Mouse (Mus musculus) liver, embryonic 13.5 days (tissue): ENCODE measurements around the gene Mcam. TPM values are rescaled to one million over a fixed set of nuclear protein-coding genes. Genes with fewer than 3 reads are reported as not detected.
"Not testable (repeated sequence)": the region's sequence is repeated elsewhere in the genome, so short reads cannot be mapped to it uniquely, and the experiment has no call there.

Experiments
- ATAC-seq: fragments of 200-750 bp; cut with Nextera tagmentation; 2 replicates; pipeline ENCODE4 v1.8.0; 2017; ENCODE audit warnings: low read depth, mild to moderate bottlenecking, moderate number of reproducible peaks, moderate library complexity
- DNase-seq: peaks from one replicate; pipeline ENCODE4 v3.0.0; 2022
- H3K27ac ChIP-seq: fragments of 300-500 bp; sonication (generic); 2 replicates; pipeline ENCODE4 v1.5.1; 2015; ENCODE audit warnings: moderate library complexity, mild to moderate bottlenecking, inconsistent platforms
- H3K27me3 ChIP-seq: fragments of 300-500 bp; sonication (generic); 2 replicates; pipeline ENCODE4 v1.6.1; 2015; ENCODE audit warnings: mild to moderate bottlenecking, inconsistent platforms
- H3K36me3 ChIP-seq: fragments of 300-500 bp; sonication (generic); 2 replicates; pipeline ENCODE4 v1.6.1; 2015; ENCODE audit warnings: mild to moderate bottlenecking, inconsistent platforms
- H3K4me1 ChIP-seq: fragments of 300-500 bp; sonication (generic); replicated peaks from 2 replicates; pipeline ENCODE4 v1.6.1; 2015; ENCODE audit warnings: inconsistent platforms
- H3K4me2 ChIP-seq: fragments of 300-500 bp; sonication (generic); 2 replicates; pipeline ENCODE4 v1.6.1; 2015; ENCODE audit warnings: inconsistent platforms, mild to moderate bottlenecking, moderate library complexity
- H3K4me3 ChIP-seq: fragments of 300-500 bp; sonication (generic); replicated peaks from 2 replicates; pipeline ENCODE4 v1.5.1; 2015; ENCODE audit warnings: mild to moderate bottlenecking, inconsistent platforms
- H3K9ac ChIP-seq: fragments of 300-500 bp; sonication (generic); 2 replicates; pipeline ENCODE4 v1.6.1; 2015; ENCODE audit warnings: mild to moderate bottlenecking, inconsistent platforms
- H3K9me3 ChIP-seq: fragments of 300-500 bp; sonication (generic); replicated peaks from 2 replicates; pipeline ENCODE4 v1.6.1; 2016; ENCODE audit warnings: inconsistent platforms
- WGBS: fragments of 180-500 bp; shearing (Covaris S2); methylation state at CpG from one replicate; pipeline ENCODE4 v1.1.7; 2015; ENCODE audit not compliant: insufficient replicate concordance; 5-methylcytosine and 5-hydroxymethylcytosine counted together
- polyA plus RNA-seq: library from polyadenylated mRNA; unstranded; fragments of >200 nt; fragmentation: Nextera tagmentation; extraction: Ambion mirVana; gene quantifications from 2 replicates; pipeline ENCODE4 v1.2.1, GENCODE M21; 2015

Gene Mcam
- polyA plus RNA-seq, 1 experiment from 2014 or later: 3.7 TPM

DNA sequence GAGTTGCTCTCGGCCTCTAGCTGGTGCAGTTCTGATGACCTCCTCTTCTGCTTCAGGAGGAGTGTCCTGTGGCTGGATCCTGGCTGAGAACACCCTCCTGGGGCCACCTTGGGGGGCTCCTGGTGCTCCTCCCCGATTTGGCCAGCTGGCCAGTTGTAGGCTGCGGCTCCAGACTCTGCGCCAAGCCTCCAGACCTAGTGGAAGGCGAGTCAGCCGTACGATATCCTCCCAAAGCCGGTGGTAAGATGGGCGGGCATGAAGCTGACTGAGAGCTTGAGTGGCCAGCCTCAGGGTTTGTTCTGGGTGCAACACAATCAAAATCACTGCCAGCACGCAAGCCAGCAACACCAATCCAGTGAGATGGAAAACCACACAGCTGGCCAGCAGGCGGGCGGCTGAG, 22.4 kb upstream of the Mcam start:
- peaks cover 62% of the 10 kb centered on the region for H3K4me1 ChIP-seq

GRCm38 (mm10) chr9:44113105-44113789, 21.0 kb upstream of the Mcam start, which contains the start of the genes Gm49380 and Rnf26:
Gene Gm49380, minus strand, starts transcription at chr9:44113500.
Gene Rnf26, minus strand, starts transcription at chr9:44113517.
- no peaks in the 10 kb centered on the region for H3K27me3 ChIP-seq

More for the DNA sequence above, 22.4 kb upstream of the Mcam start:
- Histone ChIP-seq H3K4me3 (peak overlapping the region; percentile 83), H3K36me3 (peaks cover 36% of the 10 kb centered on the region), H3K9ac (peak overlapping the region; percentile 89), H3K4me2 (peak overlapping the region; percentile 72)
- H3K27ac ChIP-seq, ATAC-seq, H3K27me3 ChIP-seq, H3K9me3 ChIP-seq, DNase-seq: not testable (repeated sequence)
- 72% methylated on average over 9 of the region's 12 CpGs for WGBS

GRCm38 (mm10) chr9:44114453-44114852, 19.8 kb upstream of the Mcam start:
- Histone ChIP-seq H3K27ac (0 out of 2 replicates have a peak overlapping the region, but pooled peaks have one; percentile 1), H3K27me3 (no peaks in the 10 kb centered on the region), H3K36me3 (peaks cover 14% of the 10 kb centered on the region), H3K4me2 (no peak overlapping the region), H3K9ac (no peak overlapping the region), H3K9me3 (no peaks in the 10 kb centered on the region), H3K4me3 (no peak overlapping the region), H3K4me1 (peaks cover 37% of the 10 kb centered on the region)
- WGBS: 67% methylated on average over 2 of the region's 2 CpGs
- DNase-seq (no peak), ATAC-seq (no peak)

More at GRCm38 (mm10) chr9:44113105-44113789, 21.0 kb upstream of the Mcam start, which contains the start of the genes Gm49380 and Rnf26:
- H3K36me3 ChIP-seq: peaks cover 23% of the 10 kb centered on the region
- ATAC-seq: peak; percentile 92
- H3K27ac ChIP-seq: peak within 1 kb of the TSS; percentile 81
- peak within 1 kb of the TSS; percentile 89 for H3K9ac ChIP-seq
- no peaks in the 10 kb centered on the region for H3K9me3 ChIP-seq
- H3K4me1 ChIP-seq: peaks cover 49% of the 10 kb centered on the region
- under 1% methylated on average over 51 of the region's 51 CpGs for WGBS
- peak within 1 kb of the TSS; percentile 72 for H3K4me2 ChIP-seq
- peak; percentile 94 for DNase-seq
- H3K4me3 ChIP-seq: peak within 1 kb of the TSS; percentile 83

DNA sequence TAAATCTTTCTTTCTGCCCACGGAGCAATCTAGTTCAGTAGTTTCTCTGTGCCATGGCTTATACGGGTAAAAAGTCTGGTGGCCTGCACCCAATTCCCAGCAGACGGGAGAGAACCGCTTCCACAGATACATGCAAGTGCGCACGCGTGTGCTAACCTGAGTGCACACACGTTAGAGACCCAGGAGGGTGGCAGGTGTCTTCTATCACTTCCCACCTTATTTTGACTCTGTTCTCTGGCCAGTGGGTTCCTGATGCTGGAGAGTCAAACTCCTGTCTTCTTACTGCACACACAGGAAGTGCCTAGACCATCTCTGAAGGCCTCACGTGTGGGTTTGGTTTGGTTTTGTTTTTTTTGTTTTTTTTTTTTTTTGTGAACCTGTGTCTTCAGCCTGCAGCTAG, 18.7 kb upstream of the Mcam start:
- Histone ChIP-seq H3K4me3 (no peak overlapping the region), H3K4me2 (no peak overlapping the region), H3K27me3 (no peaks in the 10 kb centered on the region), H3K36me3 (peaks cover 3% of the 10 kb centered on the region), H3K9me3 (no peaks in the 10 kb centered on the region), H3K4me1 (peaks cover 25% of the 10 kb centered on the region), H3K27ac (0 out of 2 replicates have a peak overlapping the region, but pooled peaks have one; percentile 19), H3K9ac (no peak overlapping the region)
- WGBS: 80% methylated on average over 9 of the region's 9 CpGs
- no peak for ATAC-seq
- DNase-seq: no peak

GRCm38 (mm10) chr9:44116182-44116581, 18.1 kb upstream of the Mcam start:
- ATAC-seq (no peak), DNase-seq (no peak)
- Histone ChIP-seq H3K9me3 (no peaks in the 10 kb centered on the region), H3K27ac (no peak overlapping the region), H3K4me1 (peaks cover 21% of the 10 kb centered on the region), H3K4me3 (no peak overlapping the region), H3K27me3 (no peaks in the 10 kb centered on the region), H3K4me2 (no peak overlapping the region), H3K36me3 (no peaks in the 10 kb centered on the region), H3K9ac (no peak overlapping the region)
- WGBS: 61% methylated on average over 4 of the region's 4 CpGs

GRCm38 (mm10) chr9:44119011-44119410, 15.3 kb upstream of the Mcam start:
- Histone ChIP-seq H3K27me3 (no peaks in the 10 kb centered on the region), H3K36me3 (no peaks in the 10 kb centered on the region), H3K4me1 (peaks cover 9% of the 10 kb centered on the region), H3K4me3 (no peak overlapping the region), H3K9me3 (no peaks in the 10 kb centered on the region), H3K4me2 (no peak overlapping the region), H3K9ac (no peak overlapping the region), H3K27ac (no peak overlapping the region)
- 43% methylated on average over 5 of the region's 5 CpGs for WGBS
- no peak for DNase-seq
- ATAC-seq: no peak

DNA sequence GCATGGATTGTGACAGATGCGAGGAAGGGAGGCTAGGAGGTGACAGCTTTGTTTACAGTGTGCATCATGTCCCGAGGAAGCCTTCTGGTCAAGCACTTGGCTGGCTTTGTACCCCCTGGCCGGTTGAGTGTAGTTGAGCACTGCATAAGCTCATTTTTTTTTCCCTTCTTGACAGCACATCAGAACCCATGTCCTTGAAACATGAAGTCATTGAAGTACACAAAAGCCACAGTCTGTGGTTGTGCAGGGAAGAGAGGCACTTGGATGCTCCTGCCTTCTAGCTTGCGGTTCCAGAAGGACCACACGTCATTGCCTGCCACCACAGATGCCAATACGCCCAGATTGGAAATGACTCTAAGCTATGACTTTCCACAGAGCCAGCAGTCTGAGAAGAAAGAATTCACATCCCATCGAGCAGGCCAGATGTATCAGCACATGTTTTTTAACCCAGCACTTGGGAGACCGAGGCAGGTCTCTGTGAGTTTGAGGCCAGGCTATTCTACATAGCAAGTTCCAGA, 14.3 kb upstream of the Mcam start:
- Histone ChIP-seq H3K9me3 (no peaks in the 10 kb centered on the region), H3K4me3 (no peak overlapping the region), H3K4me1 (no peaks in the 10 kb centered on the region), H3K9ac (no peak overlapping the region), H3K36me3 (no peaks in the 10 kb centered on the region), H3K27me3 (no peaks in the 10 kb centered on the region), H3K27ac (no peak overlapping the region), H3K4me2 (no peak overlapping the region)
- WGBS: 60% methylated on average over 8 of the region's 8 CpGs
- DNase-seq (no peak), ATAC-seq (no peak)

DNA sequence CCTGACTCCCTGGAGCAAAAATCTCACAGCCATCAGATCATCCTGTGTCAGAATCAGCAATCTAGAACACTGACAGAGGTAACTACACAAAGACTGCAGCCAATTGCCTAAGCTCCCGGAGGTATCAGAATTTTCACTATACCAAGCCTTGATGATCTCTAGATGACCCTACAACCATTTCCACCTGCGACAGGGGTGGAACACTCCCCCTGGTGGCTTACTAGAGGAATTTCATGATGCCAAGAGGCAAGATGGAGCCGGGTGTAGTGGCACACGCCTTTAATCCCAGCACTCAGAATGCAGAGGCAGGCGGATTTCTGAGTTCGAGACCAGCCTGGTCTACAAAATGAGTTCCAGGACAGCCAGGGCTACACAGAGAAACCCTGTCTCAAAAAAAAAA, 10.0 kb upstream of the Mcam start:
- Histone ChIP-seq H3K36me3 (no peaks in the 10 kb centered on the region), H3K4me2 (no peak overlapping the region), H3K9me3 (no peaks in the 10 kb centered on the region), H3K27ac (no peak overlapping the region), H3K4me3 (no peak overlapping the region), H3K4me1 (peaks cover 7% of the 10 kb centered on the region), H3K9ac (no peak overlapping the region), H3K27me3 (peaks cover 16% of the 10 kb centered on the region)
- no peak for DNase-seq
- 54% methylated on average over 6 of the region's 6 CpGs for WGBS
- ATAC-seq: no peak

DNA sequence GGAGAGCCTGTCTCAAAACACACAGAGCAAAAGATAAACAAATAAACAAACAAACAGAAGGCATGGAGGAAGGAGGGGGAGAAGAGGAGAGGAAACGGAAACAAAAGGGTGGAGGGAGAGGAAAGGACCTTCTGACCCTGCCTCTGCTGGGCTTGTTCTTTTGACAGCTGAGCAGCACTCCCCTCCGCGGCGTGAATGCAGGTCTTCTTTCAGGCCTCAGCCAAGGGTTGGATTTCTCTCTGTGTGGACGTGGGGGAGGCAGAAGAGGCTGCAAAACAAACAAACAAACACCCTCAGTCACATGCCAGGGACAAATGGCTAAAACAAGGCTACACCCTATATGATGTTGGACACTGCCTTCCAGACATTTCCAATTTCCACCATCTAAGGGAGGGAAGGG, 9.2 kb upstream of the Mcam start:
- Histone ChIP-seq H3K9ac (no peak overlapping the region), H3K9me3 (no peaks in the 10 kb centered on the region), H3K4me1 (peaks cover 14% of the 10 kb centered on the region), H3K4me3 (no peak overlapping the region), H3K27me3 (peaks cover 24% of the 10 kb centered on the region), H3K27ac (no peak overlapping the region), H3K36me3 (no peaks in the 10 kb centered on the region), H3K4me2 (no peak overlapping the region)
- ATAC-seq (no peak), DNase-seq (no peak)
- 64% methylated on average over 5 of the region's 5 CpGs for WGBS

DNA sequence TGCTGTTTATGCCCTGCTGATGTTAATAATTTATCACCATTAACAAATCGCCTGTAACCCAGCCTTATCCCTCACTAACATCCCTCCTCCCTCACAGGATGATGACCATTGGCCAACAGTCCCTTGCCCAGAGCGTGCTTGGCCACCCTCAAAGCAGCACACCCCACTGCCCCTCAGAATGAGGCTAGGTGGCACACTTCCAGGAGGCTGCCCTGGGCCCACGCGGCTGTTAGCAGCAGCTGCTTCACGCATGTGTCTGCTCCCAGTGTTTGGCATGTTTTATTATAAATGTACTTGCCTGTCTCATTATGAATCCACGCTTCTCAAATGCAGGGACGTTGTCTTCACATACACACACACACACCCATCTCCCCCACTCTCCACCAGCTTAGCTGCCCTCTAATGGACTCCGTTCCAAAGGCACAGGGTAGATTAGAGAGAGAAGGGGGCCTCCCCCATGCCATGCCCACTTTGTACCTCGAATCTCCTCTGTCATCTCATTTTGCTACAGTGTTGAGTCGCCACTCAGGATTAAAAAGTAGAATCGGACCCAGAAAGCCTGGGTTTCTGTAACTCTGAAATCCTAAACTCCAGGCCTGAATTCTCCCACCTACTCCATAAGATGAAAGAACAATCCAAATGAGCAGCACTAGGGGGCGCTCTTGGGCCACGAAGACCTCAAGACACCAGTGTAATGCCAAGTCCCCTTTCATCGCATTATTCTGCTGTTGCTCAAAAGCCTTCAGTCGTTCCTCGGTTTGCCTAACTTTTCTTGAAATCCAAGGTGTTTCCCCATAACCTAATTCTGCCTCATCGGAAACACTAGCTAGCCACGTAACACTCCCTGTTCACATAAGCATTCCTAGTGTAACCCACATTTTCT, 8.5 kb upstream of the Mcam start:
- H3K4me2 ChIP-seq: peak overlapping the region; percentile 43
- ATAC-seq (no peak), DNase-seq (no peak)
- no peaks in the 10 kb centered on the region for H3K36me3 ChIP-seq
- no peaks in the 10 kb centered on the region for H3K9me3 ChIP-seq
- H3K4me1 ChIP-seq: peaks cover 21% of the 10 kb centered on the region
- no peak overlapping the region for H3K27ac ChIP-seq
- no peak overlapping the region for H3K9ac ChIP-seq
- H3K27me3 ChIP-seq: peaks cover 31% of the 10 kb centered on the region
- 30% methylated on average over 18 of the region's 18 CpGs for WGBS
- no peak overlapping the region for H3K4me3 ChIP-seq

GRCm38 (mm10) chr9:44126746-44127145, 7.5 kb upstream of the Mcam start:
- Histone ChIP-seq H3K27ac (no peak overlapping the region), H3K27me3 (peaks cover 41% of the 10 kb centered on the region), H3K9ac (no peak overlapping the region), H3K4me1 (peaks cover 28% of the 10 kb centered on the region), H3K4me3 (no peak overlapping the region), H3K9me3 (no peaks in the 10 kb centered on the region), H3K4me2 (no peak overlapping the region), H3K36me3 (no peaks in the 10 kb centered on the region)
- DNase-seq (no peak), ATAC-seq (no peak)
- 56% methylated on average over 3 of the region's 3 CpGs for WGBS
